Mouse (Mus musculus): ENCODE data around the gene Akr1cl.

GRCm38 (mm10) chr1:65051696-65052095 is 19.1 kb upstream of the Akr1cl start:
- TF ChIP-seq CTCF (IDR thresholded peaks at IDR 0.05; ENCODE audit: low read depth) (no peak), EP300 (optimal IDR thresholded peaks at IDR 0.05) (no peak)

All from stomach, postnatal 0 days (tissue).